Mouse (Mus musculus): ENCODE measurements at regions not wholly inside any gene's neighbourhood (a gene's known extent, or its start where the extent isn't known, plus 50 kb on each side); places are given as distances from the start of the nearest gene placed in this dataset.
A peak's percentile ranks its signal among the peaks of the same experiment; 100 is the strongest.
"Not testable (repeated sequence)": the region's sequence is repeated elsewhere in the genome, so short reads cannot be mapped to it uniquely, and the experiment has no call there.

DNA sequence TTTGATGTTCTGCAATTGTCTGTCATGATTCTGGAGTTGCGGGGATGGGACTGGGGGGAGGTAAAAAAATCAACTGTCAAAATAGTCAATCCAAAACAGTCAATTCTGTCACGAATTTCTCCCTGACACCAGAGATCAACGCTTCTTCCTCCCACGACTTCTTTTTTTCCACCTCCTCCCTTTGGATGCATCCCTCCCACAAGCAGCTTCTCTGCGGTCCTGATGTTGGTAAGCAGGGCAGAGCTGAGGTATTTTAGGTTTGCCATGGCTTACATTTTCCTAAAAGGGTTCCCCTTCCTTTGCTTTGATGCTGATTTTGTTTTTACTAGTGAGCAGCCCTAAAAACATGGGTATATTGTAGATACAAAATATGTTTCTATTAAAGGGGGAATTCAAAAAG lies 209.7 kb downstream of the Cd47 start:
- no peak for DNase-seq

DNA sequence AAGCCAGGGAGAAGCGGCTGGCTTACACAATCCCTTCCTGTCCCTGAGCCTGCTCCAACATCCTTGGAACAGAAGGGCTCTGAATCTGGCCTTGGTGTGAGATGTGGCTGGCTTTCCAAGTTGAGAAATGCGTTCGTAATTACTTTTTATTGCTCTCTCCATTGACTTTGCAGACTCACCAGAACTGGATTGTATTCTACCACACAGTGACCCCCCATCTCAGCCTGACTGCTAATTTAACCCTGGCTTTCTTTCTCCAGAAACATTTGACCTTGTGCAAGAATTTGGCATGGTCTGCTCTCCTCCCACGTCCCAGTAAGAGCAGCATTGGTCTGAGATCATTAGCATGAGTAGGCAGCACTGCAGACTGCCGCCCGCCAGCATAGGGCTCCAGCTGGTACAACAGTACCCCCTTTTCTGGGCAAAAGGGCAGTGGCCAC lies 210.2 kb downstream of the Cd47 start:
- DNase-seq: peak; percentile 12

DNA sequence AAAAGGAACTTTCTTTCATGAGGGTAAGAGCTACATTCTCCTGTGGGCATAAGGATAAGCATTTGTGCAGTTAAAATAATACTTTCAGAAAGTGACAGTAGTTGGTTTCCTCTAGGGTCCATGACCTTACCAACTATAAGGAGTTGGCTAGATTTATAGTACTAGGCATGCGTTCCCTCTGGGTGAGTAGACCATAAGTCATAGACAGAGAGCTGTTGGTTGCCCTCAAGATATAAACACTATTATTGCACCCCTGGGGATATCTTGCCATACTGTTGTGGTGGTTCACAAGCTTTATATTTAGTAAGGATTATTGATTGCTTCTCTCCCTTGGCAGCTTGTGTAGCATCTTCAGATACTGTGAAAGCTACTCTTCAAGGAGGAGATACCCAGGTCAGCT lies 223.6 kb downstream of the Cd47 start:
- DNase-seq: no peak

DNA sequence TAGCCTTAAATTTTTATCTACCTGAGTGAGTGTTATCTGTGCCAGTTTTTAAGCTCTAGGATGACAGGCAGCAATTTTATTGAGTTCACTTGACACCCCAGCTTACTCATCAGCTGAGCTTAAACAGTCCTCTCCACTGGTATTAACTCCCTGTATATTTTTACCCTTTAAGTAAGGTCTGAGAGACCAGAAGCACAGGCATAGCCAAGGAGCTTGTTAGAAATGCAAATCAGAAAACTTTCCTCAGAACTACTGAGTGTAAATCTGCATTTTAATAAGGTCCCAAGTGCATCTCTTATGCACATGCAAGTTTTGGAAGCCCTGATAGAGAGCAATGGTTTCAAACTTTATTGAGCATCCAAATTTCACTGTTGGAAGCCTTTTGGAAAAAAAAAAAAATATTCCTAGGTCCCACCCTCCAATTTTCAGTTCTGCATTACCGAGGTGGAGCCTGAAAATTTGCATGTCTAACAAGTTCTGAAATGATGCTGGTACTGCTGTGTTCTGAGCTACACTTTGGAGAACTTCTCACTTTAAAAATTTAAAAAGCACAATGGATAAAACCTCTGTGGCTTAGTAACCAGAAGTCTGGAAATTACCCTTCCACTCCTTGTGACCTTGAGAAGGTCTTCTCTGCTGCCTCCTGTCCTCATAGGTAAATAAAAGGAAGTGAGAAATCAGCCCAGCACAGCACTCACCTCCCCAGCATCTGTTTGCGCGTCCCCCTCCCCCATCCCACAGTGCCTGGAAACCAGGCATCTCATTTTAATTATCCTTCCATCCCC lies 226.0 kb downstream of the Cd47 start:
- DNase-seq: no peak

DNA sequence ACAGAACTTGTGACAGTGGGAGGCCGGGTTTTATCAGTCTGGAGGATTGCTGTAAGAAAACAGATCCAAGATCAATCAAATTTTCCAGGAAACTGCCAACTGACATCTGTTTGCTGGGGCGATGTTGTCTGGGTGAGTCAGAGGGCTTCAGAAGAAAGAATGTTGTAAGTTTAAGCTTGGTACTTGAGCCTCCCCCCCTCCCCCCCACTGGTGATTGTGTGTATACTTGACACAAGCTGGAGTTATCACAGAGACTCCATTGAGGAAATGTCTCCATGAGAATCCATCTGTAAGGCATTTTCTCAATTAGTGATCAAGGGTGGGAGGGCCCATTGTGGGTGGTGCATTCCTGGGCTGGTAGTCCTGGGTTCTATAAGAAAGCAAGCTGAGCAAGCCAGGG lies 226.9 kb downstream of the Cd47 start:
- DNase-seq: no peak

DNA sequence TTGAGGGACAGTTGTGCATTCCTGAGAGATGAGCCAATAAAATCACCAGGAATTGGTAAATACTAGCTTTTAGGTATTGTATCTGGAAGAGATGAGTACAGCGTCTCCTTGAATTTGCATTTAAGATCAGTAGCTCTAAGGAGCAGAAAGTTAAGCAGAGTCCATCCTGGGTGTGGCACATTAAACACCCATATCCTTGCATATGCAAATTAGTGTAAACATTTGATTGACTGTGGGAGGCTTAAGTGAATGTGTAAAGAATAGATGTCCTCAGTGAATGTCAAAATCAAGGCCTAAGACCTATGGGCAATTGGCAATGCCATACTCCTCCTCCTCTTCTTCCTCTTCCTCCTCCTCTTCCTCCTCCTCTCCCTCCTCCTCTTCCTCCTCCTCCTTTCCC lies 229.4 kb downstream of the Cd47 start:
- no peak for DNase-seq

DNA sequence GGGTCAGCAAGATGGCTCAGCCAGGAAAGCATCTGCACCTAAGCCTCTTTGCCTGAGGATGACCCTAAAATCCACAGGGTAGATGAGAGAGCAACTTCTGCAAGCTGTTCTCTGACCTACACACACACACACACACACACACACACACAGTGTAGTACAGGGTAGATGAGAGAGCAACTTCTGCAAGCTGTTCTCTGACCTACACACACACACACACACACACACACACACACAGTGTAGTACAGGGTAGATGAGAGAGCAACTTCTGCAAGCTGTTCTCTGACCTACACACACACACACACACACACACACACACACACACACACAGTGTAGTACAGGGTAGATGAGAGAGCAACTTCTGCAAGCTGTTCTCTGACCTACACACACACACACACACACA lies 230.0 kb downstream of the Cd47 start:
- DNase-seq: not testable (repeated sequence)

DNA sequence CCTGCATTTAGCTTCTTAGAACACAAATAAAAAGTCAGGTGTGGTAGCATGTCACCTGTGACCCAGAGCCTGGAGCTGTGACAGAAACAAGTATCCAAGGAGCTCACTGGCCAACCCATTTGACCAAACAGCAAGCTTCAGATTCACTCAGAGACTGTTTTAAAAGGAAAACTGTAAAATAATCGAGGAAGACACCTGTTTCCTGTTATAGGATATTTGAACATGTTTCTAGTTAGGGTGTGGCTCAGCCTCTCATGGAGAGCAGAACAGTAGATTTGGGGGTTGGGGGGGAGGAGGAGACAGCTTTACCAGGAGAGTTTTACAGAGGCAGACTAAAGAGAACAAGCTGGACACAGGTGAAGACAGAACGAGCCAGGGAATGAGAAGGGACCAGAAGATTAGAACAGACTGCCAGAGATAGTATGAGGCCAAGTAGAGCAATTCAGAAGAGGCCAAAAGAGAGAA lies 230.6 kb downstream of the Cd47 start:
- DNase-seq: no peak

DNA sequence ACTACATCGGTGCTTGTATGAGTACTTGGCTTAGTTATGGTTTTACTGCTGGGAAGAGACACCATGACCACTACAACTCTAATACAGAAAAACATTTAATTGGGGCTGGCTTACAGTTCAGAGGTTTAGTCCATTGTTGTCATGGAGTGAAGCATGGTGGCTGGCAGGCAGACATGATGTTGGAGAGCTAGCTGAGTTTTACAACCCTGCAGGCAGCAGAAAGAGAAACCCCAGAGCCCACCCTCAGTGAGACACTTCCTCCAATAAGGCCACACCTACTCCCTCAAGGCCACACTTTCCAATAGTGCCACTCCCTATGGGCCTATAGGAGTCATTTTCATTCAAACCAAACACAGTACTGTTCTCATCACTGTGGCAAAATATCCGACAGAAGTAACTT lies 232.5 kb downstream of the Cd47 start:
- no peak for DNase-seq

DNA sequence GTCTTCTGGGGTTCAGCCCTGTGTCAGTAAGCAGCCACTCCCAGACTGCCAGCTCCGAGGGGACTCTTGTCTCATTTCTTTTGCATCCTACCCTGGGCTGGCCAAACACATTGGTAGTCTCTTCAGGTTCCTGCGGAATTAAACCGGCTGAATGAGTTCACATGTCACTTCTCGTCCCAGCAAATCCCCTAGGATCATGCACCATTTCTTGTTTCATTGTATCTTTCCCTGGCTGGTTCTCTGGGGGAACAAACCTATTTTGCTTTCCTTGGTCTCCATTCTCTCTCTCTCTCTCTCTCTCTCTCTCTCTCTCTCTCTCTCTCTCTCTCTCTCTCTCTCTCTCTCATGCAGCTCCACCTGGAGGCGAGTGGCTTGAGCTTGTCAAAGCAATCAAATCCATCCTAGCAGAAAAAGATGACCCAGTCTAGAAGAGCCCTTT lies 236.0 kb downstream of the Cd47 start:
- no peak for DNase-seq

DNA sequence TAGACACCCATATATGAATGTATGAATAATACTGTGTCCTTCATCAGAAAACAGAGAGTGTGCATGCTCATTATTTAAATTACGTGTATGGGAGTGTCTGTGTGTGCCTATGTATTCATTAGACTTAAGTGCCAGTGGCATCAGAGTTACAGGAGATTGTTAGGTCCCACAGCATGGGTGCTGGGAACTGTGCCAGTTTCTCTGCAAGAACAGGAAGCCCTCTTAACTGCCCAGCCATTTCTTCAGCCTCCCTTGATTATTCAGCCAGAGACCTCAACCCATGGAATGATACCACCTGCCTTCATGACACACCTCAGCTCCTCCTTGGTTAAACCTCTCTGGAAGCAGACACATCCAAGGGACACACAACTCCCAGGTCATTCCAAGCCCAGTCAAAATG lies 243.8 kb downstream of the Cd47 start:
- no peak for DNase-seq

DNA sequence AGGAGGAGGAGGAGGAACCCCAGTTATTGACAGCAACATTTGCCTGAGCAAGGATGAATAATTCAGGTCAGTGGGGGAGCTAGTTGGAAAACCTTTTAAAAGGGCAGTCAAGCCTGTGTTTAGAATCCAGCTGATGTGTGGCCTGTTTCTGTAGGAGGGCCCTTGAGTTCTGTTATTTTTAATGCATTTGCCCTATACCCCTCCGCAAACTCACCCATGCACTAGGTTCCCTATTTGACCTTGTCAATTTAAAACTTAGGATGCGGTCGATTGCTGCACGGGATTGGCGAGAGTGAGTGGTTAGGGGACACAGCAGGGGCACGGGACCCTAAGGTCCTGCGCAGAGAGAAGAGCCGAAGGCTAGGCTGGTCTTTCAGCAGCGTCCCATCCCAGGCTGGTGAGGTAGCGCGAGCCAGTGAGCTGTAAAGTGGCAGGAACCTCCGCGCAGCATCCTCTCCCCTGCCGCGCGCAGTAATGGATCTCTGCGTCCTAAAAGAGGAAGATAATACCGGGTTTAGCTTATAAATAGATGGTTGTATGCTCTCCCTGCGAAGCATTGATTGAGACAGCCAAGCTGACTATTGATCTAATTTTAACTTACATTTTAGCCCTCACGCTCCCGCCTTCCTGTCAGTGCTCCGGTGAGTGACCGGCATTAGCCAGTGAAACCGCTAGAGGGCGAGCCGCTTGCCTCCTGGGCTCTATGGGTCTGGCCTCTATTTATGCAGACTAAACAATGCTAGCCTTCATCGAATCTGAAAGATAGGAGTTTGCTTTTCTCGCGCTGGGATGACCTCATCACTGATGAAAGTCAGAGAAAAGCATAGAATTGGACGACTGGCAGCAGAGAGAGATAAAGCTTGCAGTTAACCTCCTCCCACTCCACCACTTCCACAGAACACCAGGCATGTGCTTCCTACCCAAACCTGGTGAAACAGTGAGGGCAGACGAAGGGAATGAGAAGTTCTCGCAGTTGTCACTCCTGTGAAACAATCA lies 245.5 kb downstream of the Cd47 start:
- peak; percentile 75 for DNase-seq

DNA sequence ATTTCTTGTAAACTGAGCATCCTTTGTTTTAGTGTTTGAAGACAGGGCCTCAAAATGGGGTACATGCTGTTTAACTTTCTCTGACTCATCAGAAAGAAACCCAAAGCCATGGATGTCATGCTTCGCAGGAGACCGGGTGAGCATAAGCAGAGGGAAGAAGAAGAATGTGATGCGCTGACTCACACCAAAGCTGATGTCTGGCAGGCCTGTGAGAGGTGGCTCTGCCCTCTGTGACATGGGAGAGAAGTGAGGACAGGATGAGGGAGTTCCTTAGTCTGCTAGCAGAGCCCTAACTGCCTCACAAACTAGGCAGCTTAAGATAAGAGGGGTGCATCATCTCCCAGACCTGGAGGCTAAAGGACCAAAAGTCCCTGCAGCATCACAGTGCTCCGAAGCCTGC lies 263.2 kb downstream of the Cd47 start:
- no peak for DNase-seq

DNA sequence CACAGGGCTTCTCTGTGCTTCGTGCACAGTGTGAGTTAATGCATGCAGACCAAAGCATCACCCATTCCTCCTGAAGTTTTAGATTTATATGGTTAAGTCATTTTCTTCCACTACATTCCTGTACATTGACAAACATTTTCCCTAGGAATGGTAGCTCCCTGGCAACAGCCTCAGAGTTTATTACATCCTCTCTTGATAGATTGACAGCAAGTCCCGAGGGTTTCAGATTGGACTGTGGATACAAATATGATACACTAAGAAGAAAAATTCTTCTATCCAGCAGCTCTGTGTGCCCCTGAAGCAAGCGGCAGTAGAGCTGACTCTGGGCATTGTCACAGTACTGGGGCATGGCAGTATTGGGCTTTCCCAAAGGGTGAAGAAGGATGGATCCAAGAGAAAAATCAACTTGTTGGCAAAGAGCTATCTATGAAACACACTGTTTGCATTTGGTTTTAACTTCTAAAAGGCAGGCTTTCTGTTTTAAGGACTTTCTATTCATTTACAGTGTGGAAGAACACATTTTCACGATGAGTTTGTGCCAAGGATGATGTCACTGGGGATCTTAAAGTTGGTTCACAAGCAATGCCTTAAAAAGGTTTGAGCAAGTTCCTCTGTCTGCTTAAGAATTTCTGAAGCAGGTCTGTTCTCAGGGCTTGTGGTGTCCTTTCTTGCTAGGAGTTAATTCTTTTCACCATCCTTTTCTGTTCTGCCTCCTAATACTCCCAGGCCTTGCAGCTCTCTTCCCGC lies 265.2 kb downstream of the Cd47 start:
- no peak for DNase-seq

DNA sequence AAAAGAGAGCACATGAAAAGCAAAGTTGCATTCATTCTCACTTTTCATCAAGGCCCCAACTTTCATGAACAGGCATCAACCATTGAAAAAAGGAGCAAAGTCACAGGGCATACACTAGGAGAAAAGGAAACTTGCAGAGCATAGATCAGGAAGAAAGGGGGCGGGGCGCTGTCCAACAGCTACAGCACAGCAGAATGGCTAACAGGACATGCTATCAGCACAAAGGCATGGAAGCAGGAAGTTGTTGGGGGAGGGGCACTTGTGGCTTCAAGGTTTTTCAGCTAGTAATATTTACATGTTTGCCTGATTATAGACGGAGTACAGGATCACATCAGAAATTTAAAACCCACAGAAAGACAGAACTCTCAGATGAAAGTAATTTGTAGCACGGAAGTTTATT lies 268.7 kb downstream of the Cd47 start:
- DNase-seq: no peak

DNA sequence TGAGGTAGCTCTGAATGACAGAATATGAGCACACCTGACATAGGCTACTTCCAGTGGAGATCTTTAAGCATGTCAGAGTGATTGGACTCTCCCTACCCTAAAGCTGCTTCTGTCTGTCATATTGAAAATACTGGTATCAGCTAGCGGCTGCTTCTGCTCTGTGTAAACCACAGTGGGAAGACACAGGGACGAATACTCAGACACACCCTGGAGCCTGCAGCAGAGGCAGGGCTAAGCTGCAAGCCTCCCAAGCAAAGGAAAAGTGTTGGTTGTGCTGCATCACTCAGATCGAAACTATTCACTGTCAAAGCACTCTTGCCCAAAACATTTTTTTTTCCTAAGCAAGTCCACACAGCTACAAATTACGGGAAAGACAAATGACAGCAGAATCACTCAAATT lies 270.4 kb downstream of the Cd47 start:
- DNase-seq: no peak

DNA sequence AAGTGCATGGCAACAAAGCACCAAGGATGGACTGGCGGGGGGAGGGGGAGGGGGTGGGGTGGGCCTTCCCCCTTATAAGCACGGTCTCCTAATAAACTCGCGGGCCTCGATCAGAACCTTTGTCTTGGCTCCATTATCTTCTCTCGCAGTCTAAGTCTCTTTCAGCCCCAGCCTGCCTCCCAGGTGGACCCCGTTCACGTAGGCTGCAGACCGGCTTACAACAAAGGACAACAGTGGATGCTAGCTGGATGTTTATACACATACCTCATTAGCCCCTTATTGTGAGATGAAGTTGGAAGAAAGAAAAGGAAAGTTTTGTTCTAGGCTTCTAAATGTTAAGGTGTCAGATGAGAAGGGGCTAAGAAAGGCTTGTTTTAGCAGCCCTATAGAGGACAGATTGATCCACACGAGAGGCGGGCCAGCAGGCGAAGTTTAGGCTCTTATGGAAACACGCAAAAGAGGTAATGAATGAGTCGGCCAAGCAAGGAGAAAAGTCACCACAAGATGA lies 272.6 kb downstream of the Cd47 start:
- no peak for DNase-seq

DNA sequence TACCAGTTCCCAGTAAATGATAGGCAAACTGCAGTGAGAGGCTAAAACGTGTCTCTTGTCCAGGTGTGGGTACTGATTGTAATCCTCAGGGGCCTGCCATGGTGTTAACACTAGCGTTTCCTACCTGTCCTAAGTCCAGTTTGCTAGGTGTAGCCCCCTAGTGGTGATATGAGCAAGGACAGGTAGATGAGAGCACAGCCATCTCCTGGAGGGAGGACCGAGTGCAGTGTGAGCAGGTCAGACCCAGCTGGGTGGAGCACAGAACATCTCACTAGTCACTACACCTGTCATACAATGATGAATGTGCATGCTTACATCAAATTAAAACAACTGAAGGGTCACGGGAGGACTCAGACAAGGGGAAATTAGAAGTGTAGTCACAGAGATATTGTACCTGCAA lies 273.6 kb downstream of the Cd47 start:
- DNase-seq: no peak

DNA sequence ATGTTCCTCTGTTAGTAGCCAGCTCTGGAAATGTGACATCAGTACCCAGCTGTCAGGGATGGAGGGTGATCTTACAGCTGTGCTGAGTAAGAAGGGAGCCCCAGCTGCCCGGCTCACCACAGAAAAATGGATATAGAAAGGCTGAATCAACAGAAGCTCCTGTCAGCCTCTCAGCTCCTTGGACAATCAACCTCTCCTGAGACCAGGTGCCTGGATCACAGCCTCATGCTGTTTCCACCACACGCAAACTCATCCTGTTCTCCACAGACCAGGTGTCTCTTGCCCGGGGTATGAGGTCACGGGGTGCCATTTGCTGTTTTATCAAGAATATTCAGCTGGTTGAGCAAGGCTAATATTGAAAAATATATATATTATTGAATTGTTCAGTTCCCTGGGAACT lies 275.3 kb downstream of the Cd47 start:
- no peak for DNase-seq

DNA sequence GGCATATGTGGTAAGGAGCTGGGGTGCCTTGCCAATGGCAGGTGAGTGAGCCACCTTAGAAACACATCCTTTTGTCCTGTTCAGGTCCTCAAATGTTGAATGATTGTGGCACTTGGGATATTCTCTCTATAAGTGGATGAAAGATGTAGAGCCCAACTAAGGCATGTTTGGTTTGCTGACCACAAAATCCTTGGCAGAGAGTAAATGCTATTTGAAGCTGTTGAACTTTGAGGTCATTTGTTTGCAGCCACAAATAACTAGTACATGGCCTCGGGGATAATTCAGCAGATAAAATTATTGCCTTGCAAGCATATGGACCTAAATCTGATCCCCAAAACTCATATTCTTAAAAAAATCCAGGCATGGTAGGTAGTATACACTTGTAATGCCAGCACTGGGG lies 281.2 kb downstream of the Cd47 start:
- no peak for DNase-seq

DNA sequence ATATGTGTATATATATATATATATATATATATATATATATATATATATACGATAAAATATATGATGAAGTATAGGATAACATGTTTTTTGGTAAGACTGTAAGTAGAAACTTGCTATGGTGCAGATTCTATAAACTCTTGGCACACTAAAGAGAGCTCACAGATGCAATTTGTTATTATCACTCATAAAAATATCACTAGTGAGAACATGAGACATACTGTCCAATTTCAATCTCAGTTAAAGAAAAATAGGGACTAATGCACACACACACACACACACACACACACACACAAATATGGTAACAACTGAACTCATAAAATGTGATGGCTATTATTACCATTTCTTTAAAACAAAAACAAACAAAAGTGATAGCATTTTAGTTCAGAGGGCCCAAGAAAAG lies 292.0 kb downstream of the Cd47 start:
- no peak for DNase-seq

DNA sequence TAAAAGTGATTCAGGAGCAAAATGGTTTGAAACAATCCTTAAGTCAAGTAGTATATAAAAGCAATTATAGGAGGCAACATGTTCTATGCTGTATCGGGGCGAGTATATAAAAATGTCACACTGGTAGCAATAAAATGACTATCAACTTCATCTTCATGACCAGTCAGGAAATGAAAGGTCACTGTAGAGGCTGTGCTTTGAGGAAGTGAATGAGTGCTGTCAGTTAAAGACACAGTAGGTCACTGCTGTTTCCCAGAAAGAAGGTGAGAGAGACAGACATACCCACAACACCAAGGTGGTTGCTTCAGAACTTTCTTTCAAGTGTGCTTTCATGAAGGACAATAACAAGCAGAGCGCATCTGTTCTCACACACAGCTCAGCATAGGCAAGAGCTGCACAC lies 292.4 kb downstream of the Cd47 start:
- no peak for DNase-seq

Measured in right cerebral cortex, postnatal 25 days (tissue).